Mouse (Mus musculus): ENCODE results near the gene Zrsr1. TPM values are rescaled to one million over a fixed set of nuclear protein-coding genes. Genes with fewer than 3 reads are reported as not detected.

The Zrsr1 gene
- polyA plus RNA-seq, 1 experiment from 2014 or later = 1.4 TPM

Other genes starting within 250 kb of the Zrsr1 start
- 8.4 and 9.5 TPM in 2 replicates for gene B3gnt2, start 111.0 kb upstream of the Zrsr1 start, polyA plus RNA-seq (2014; fragmentation: Nextera tagmentation; extraction: Ambion mirVana)
- 15.2 and 16.0 TPM in 2 replicates for gene Gm28048, start 10.1 kb downstream of the Zrsr1 start, polyA plus RNA-seq (2014; fragmentation: Nextera tagmentation; extraction: Ambion mirVana)
- 411 and 426 TPM in 2 replicates for gene Commd1, start 10.4 kb downstream of the Zrsr1 start, polyA plus RNA-seq (2014; fragmentation: Nextera tagmentation; extraction: Ambion mirVana)
- 288 and 312 TPM in 2 replicates for gene Cct4, start 18.5 kb downstream of the Zrsr1 start, polyA plus RNA-seq (2014; fragmentation: Nextera tagmentation; extraction: Ambion mirVana)
- 1.6 and 2.1 TPM in 2 replicates for gene Fam161a, start 35.5 kb downstream of the Zrsr1 start, polyA plus RNA-seq (2014; fragmentation: Nextera tagmentation; extraction: Ambion mirVana)